Mouse (Mus musculus): Measurements from ENCODE around the gene Art2b. TPM values are rescaled to one million over a fixed set of nuclear protein-coding genes. Genes with fewer than 3 reads are reported as not detected.
"Not testable (repeated sequence)": the region's sequence is repeated elsewhere in the genome, so short reads cannot be mapped to it uniquely, and the experiment has no call there.

Art2b gene
- not detected in 2 replicates for polyA plus RNA-seq (2014; fragmentation: Nextera tagmentation; extraction: Ambion mirVana)

- Histone ChIP-seq H3K9ac (ENCODE audit: low read length) (no peak within 1 kb of the TSS), H3K4me3 (ENCODE audit: low read depth, low read length) (no peak within 1 kb of the TSS), H3K4me2 (no peak within 1 kb of the TSS), H3K4me1 (ENCODE audit: control insufficient read depth, insufficient read depth, low read length) (no peaks in the 10 kb centered on the region), H3K27me3 (ENCODE audit: control insufficient read depth, insufficient read depth, low read length) (no peaks in the 10 kb centered on the region), H3K9me3 (ENCODE audit: control insufficient read depth, low read length) (no peaks in the 10 kb centered on the region), H3K27ac (ENCODE audit: low read depth, low read length) (no peak within 1 kb of the TSS), H3K36me3 (ENCODE audit: control insufficient read depth, insufficient read depth, low read length) (no peaks in the 10 kb centered on the region)
- WGBS: 91% methylated on average over 5 of the region's 5 CpGs
- no peak for ATAC-seq (ENCODE audit: low FRiP score)
- DNase-seq (ENCODE audit: low spot score, missing footprints): no peak
These were observed at the start of gene Art2b for GRCm38 (mm10) chr7:101585408-101585807. TSS of gene Art2b (minus strand) at chr7:101585600.

- DNase-seq (ENCODE audit: low spot score, missing footprints): no peak
- Histone ChIP-seq H3K36me3 (ENCODE audit: control insufficient read depth, insufficient read depth, low read length) (no peaks in the 10 kb centered on the region), H3K27me3 (ENCODE audit: control insufficient read depth, insufficient read depth, low read length) (no peaks in the 10 kb centered on the region), H3K4me1 (ENCODE audit: control insufficient read depth, insufficient read depth, low read length) (no peaks in the 10 kb centered on the region), H3K9me3 (ENCODE audit: control insufficient read depth, low read length) (no peaks in the 10 kb centered on the region), H3K9ac (ENCODE audit: low read length) (no peak overlapping the region), H3K27ac (ENCODE audit: low read depth, low read length) (no peak overlapping the region), H3K4me3 (ENCODE audit: low read depth, low read length) (no peak overlapping the region), H3K4me2 (no peak overlapping the region)
- ATAC-seq (ENCODE audit: low FRiP score): no peak
- 86% methylated on average over 4 of the region's 4 CpGs for WGBS
These were observed 49.1 kb upstream of the Art2b start for GRCm38 (mm10) chr7:101634513-101634912.

GRCm38 (mm10) chr7:101633629-101634177 lies 48.3 kb upstream of the Art2b start:
- DNase-seq (ENCODE audit: low spot score, missing footprints) (no peak), ATAC-seq (ENCODE audit: low FRiP score) (no peak)
- Histone ChIP-seq H3K36me3 (ENCODE audit: control insufficient read depth, insufficient read depth, low read length) (no peaks in the 10 kb centered on the region), H3K4me1 (ENCODE audit: control insufficient read depth, insufficient read depth, low read length) (no peaks in the 10 kb centered on the region), H3K27ac (ENCODE audit: low read depth, low read length) (no peak overlapping the region), H3K9ac (ENCODE audit: low read length) (no peak overlapping the region), H3K27me3 (ENCODE audit: control insufficient read depth, insufficient read depth, low read length) (no peaks in the 10 kb centered on the region), H3K4me2 (no peak overlapping the region), H3K9me3 (ENCODE audit: control insufficient read depth, low read length) (no peaks in the 10 kb centered on the region), H3K4me3 (ENCODE audit: low read depth, low read length) (no peak overlapping the region)
- 82% methylated on average over 8 of the region's 8 CpGs for WGBS

- Histone ChIP-seq H3K4me3 (ENCODE audit: low read depth, low read length) (no peak overlapping the region), H3K27me3 (ENCODE audit: control insufficient read depth, insufficient read depth, low read length) (no peaks in the 10 kb centered on the region), H3K36me3 (ENCODE audit: control insufficient read depth, insufficient read depth, low read length) (no peaks in the 10 kb centered on the region), H3K4me1 (ENCODE audit: control insufficient read depth, insufficient read depth, low read length) (no peaks in the 10 kb centered on the region), H3K27ac (ENCODE audit: low read depth, low read length) (no peak overlapping the region), H3K9ac (ENCODE audit: low read length) (no peak overlapping the region), H3K4me2 (no peak overlapping the region), H3K9me3 (ENCODE audit: control insufficient read depth, low read length) (no peaks in the 10 kb centered on the region)
- no peak for DNase-seq (ENCODE audit: low spot score, missing footprints)
- ATAC-seq (ENCODE audit: low FRiP score): no peak
- WGBS: 45% methylated on average over 2 of the region's 2 CpGs
These were observed 43.1 kb upstream of the Art2b start for GRCm38 (mm10) chr7:101628481-101628880.

GRCm38 (mm10) chr7:101627166-101627565 lies 41.8 kb upstream of the Art2b start:
- not testable (repeated sequence) for H3K4me2 ChIP-seq; H3K36me3 ChIP-seq (ENCODE audit: control insufficient read depth, insufficient read depth, low read length); H3K9ac ChIP-seq (ENCODE audit: low read length); H3K4me3 ChIP-seq (ENCODE audit: low read depth, low read length); H3K9me3 ChIP-seq (ENCODE audit: control insufficient read depth, low read length); ATAC-seq (ENCODE audit: low FRiP score); DNase-seq (ENCODE audit: low spot score, missing footprints); H3K27me3 ChIP-seq (ENCODE audit: control insufficient read depth, insufficient read depth, low read length); H3K4me1 ChIP-seq (ENCODE audit: control insufficient read depth, insufficient read depth, low read length); H3K27ac ChIP-seq (ENCODE audit: low read depth, low read length)
- WGBS: 78% methylated on average over 7 of the region's 7 CpGs

GRCm38 (mm10) chr7:101624283-101624682 lies 38.9 kb upstream of the Art2b start:
- Histone ChIP-seq H3K4me2 (no peak overlapping the region), H3K4me1 (ENCODE audit: control insufficient read depth, insufficient read depth, low read length) (peaks cover 2% of the 10 kb centered on the region; the same call in 1 of the 2 replicates), H3K4me3 (ENCODE audit: low read depth, low read length) (no peak overlapping the region), H3K9me3 (ENCODE audit: control insufficient read depth, low read length) (no peaks in the 10 kb centered on the region), H3K27me3 (ENCODE audit: control insufficient read depth, insufficient read depth, low read length) (no peaks in the 10 kb centered on the region), H3K9ac (ENCODE audit: low read length) (no peak overlapping the region), H3K36me3 (ENCODE audit: control insufficient read depth, insufficient read depth, low read length) (no peaks in the 10 kb centered on the region), H3K27ac (ENCODE audit: low read depth, low read length) (no peak overlapping the region)
- WGBS: 88% methylated on average over 6 of the region's 6 CpGs
- ATAC-seq (ENCODE audit: low FRiP score) (no peak), DNase-seq (ENCODE audit: low spot score, missing footprints) (no peak)

GRCm38 (mm10) chr7:101621861-101622260 lies 36.5 kb upstream of the Art2b start:
- not testable (repeated sequence) for H3K4me2 ChIP-seq; H3K9me3 ChIP-seq (ENCODE audit: control insufficient read depth, low read length); H3K4me1 ChIP-seq (ENCODE audit: control insufficient read depth, insufficient read depth, low read length); H3K4me3 ChIP-seq (ENCODE audit: low read depth, low read length); H3K9ac ChIP-seq (ENCODE audit: low read length); H3K36me3 ChIP-seq (ENCODE audit: control insufficient read depth, insufficient read depth, low read length); DNase-seq (ENCODE audit: low spot score, missing footprints); H3K27ac ChIP-seq (ENCODE audit: low read depth, low read length); H3K27me3 ChIP-seq (ENCODE audit: control insufficient read depth, insufficient read depth, low read length); ATAC-seq (ENCODE audit: low FRiP score)
- 76% methylated on average over 4 of the region's 4 CpGs for WGBS

- DNase-seq (ENCODE audit: low spot score, missing footprints): peak; percentile 91
- Histone ChIP-seq H3K4me1 (ENCODE audit: control insufficient read depth, insufficient read depth, low read length) (peaks cover 2% of the 10 kb centered on the region; the same call in 1 of the 2 replicates), H3K4me2 (no peak overlapping the region), H3K9ac (ENCODE audit: low read length) (no peak overlapping the region), H3K4me3 (ENCODE audit: low read depth, low read length) (no peak overlapping the region), H3K36me3 (ENCODE audit: control insufficient read depth, insufficient read depth, low read length) (no peaks in the 10 kb centered on the region), H3K9me3 (ENCODE audit: control insufficient read depth, low read length) (no peaks in the 10 kb centered on the region), H3K27me3 (ENCODE audit: control insufficient read depth, insufficient read depth, low read length) (no peaks in the 10 kb centered on the region), H3K27ac (ENCODE audit: low read depth, low read length) (no peak overlapping the region)
- 27% methylated on average over 4 of the region's 4 CpGs for WGBS
- ATAC-seq (ENCODE audit: low FRiP score): no peak
These were observed 35.0 kb upstream of the Art2b start for GRCm38 (mm10) chr7:101620373-101620772.

GRCm38 (mm10) chr7:101618273-101618672 lies 32.9 kb upstream of the Art2b start:
- no peaks in the 10 kb centered on the region for H3K36me3 ChIP-seq (ENCODE audit: control insufficient read depth, insufficient read depth, low read length)
- no peaks in the 10 kb centered on the region for H3K9me3 ChIP-seq (ENCODE audit: control insufficient read depth, low read length)
- H3K4me2 ChIP-seq: no peak overlapping the region
- no peak overlapping the region for H3K27ac ChIP-seq (ENCODE audit: low read depth, low read length)
- WGBS: 83% methylated on average over 7 of the region's 7 CpGs
- no peak overlapping the region for H3K9ac ChIP-seq (ENCODE audit: low read length)
- no peak overlapping the region for H3K4me3 ChIP-seq (ENCODE audit: low read depth, low read length)
- DNase-seq (ENCODE audit: low spot score, missing footprints): no peak
- H3K27me3 ChIP-seq (ENCODE audit: control insufficient read depth, insufficient read depth, low read length): no peaks in the 10 kb centered on the region
- no peak for ATAC-seq (ENCODE audit: low FRiP score)
- H3K4me1 ChIP-seq (ENCODE audit: control insufficient read depth, insufficient read depth, low read length): peaks cover 2% of the 10 kb centered on the region; the same call in 1 of the 2 replicates
